Mouse (Mus musculus): Measurements from ENCODE around the gene Dhrs1. TPM values are rescaled to one million over a fixed set of nuclear protein-coding genes. Genes with fewer than 3 reads are reported as not detected.

Gene Dhrs1
- polyA plus RNA-seq, 1 experiment = 93.5 TPM

GRCm38 (mm10) chr14:55783958-55784235 lies 38.4 kb upstream of the Dhrs1 start, which contains the start of gene Adcy4:
Gene Adcy4 (minus strand): TSS chr14:55784095.
- H3K27me3 ChIP-seq (ENCODE audit: control insufficient read depth, insufficient read depth, low read length) = no peaks in the 10 kb centered on the region
- WGBS = 75% methylated on average over 13 of the region's 13 CpGs
- no peak within 1 kb of the TSS for H3K4me3 ChIP-seq (ENCODE audit: control insufficient read depth, insufficient read depth, low read length)
- peak; percentile 0 for DNase-seq
- no peaks in the 10 kb centered on the region for H3K36me3 ChIP-seq (ENCODE audit: control insufficient read depth, insufficient read depth, low read length)
- TF ChIP-seq CTCF (IDR thresholded peaks at IDR 0.05; ENCODE audit: borderline replicate concordance, control insufficient read depth, extremely low read depth, insufficient read depth, low read length, poor library complexity) (no peak), POLR2A (IDR thresholded peaks at IDR 0.05; ENCODE audit: control insufficient read depth, extremely low read depth, insufficient read depth, low read length, poor library complexity) (no peak)
- H3K4me1 ChIP-seq (replicated peaks; ENCODE audit: control insufficient read depth, insufficient read depth, low read length) = peaks cover 12% of the 10 kb centered on the region
- H3K27ac ChIP-seq (ENCODE audit: control insufficient read depth, insufficient read depth, low read length) = no peak within 1 kb of the TSS

- peak; percentile 0 for DNase-seq
- no peak overlapping the region for H3K27ac ChIP-seq (ENCODE audit: control insufficient read depth, insufficient read depth, low read length)
- WGBS = 72% methylated on average over 31 of the region's 31 CpGs
- TF ChIP-seq POLR2A (IDR thresholded peaks at IDR 0.05; ENCODE audit: control insufficient read depth, extremely low read depth, insufficient read depth, low read length, poor library complexity) (no peak), CTCF (IDR thresholded peaks at IDR 0.05; ENCODE audit: borderline replicate concordance, control insufficient read depth, extremely low read depth, insufficient read depth, low read length, poor library complexity) (no peak)
- H3K36me3 ChIP-seq (ENCODE audit: control insufficient read depth, insufficient read depth, low read length) = no peaks in the 10 kb centered on the region
- peaks cover 10% of the 10 kb centered on the region for H3K4me1 ChIP-seq (replicated peaks; ENCODE audit: control insufficient read depth, insufficient read depth, low read length)
- H3K27me3 ChIP-seq (ENCODE audit: control insufficient read depth, insufficient read depth, low read length) = no peaks in the 10 kb centered on the region
- H3K4me3 ChIP-seq (ENCODE audit: control insufficient read depth, insufficient read depth, low read length) = no peak overlapping the region
Measured at GRCm38 (mm10) chr14:55783171-55783957, 37.9 kb upstream of the Dhrs1 start.

GRCm38 (mm10) chr14:55782361-55782960 lies 37.0 kb upstream of the Dhrs1 start:
- Histone ChIP-seq H3K4me1 (replicated peaks; ENCODE audit: control insufficient read depth, insufficient read depth, low read length) (peaks cover 1% of the 10 kb centered on the region; the same call in 1 of the 2 replicates), H3K27ac (ENCODE audit: control insufficient read depth, insufficient read depth, low read length) (no peak overlapping the region), H3K4me3 (ENCODE audit: control insufficient read depth, insufficient read depth, low read length) (no peak overlapping the region), H3K27me3 (ENCODE audit: control insufficient read depth, insufficient read depth, low read length) (no peaks in the 10 kb centered on the region), H3K36me3 (ENCODE audit: control insufficient read depth, insufficient read depth, low read length) (no peaks in the 10 kb centered on the region)
- DNase-seq = no peak
- 84% methylated on average over 9 of the region's 9 CpGs for WGBS
- TF ChIP-seq CTCF (IDR thresholded peaks at IDR 0.05; ENCODE audit: borderline replicate concordance, control insufficient read depth, extremely low read depth, insufficient read depth, low read length, poor library complexity) = no peak
- TF ChIP-seq POLR2A (IDR thresholded peaks at IDR 0.05; ENCODE audit: control insufficient read depth, extremely low read depth, insufficient read depth, low read length, poor library complexity) = no peak

GRCm38 (mm10) chr14:55781310-55781709 lies 35.8 kb upstream of the Dhrs1 start:
- Histone ChIP-seq H3K4me1 (replicated peaks; ENCODE audit: control insufficient read depth, insufficient read depth, low read length) (no peaks in the 10 kb centered on the region), H3K36me3 (ENCODE audit: control insufficient read depth, insufficient read depth, low read length) (no peaks in the 10 kb centered on the region), H3K27ac (ENCODE audit: control insufficient read depth, insufficient read depth, low read length) (no peak overlapping the region), H3K4me3 (ENCODE audit: control insufficient read depth, insufficient read depth, low read length) (no peak overlapping the region), H3K27me3 (ENCODE audit: control insufficient read depth, insufficient read depth, low read length) (no peaks in the 10 kb centered on the region)
- TF ChIP-seq POLR2A (IDR thresholded peaks at IDR 0.05; ENCODE audit: control insufficient read depth, extremely low read depth, insufficient read depth, low read length, poor library complexity) (no peak), CTCF (IDR thresholded peaks at IDR 0.05; ENCODE audit: borderline replicate concordance, control insufficient read depth, extremely low read depth, insufficient read depth, low read length, poor library complexity) (peak; percentile 76; the same call in 1 of the 2 replicates)
- WGBS = 26% methylated on average over 14 of the region's 14 CpGs
- peak; percentile 46 for DNase-seq

- Histone ChIP-seq H3K4me3 (ENCODE audit: control insufficient read depth, insufficient read depth, low read length) (no peak overlapping the region), H3K27ac (ENCODE audit: control insufficient read depth, insufficient read depth, low read length) (no peak overlapping the region), H3K36me3 (ENCODE audit: control insufficient read depth, insufficient read depth, low read length) (no peaks in the 10 kb centered on the region), H3K4me1 (replicated peaks; ENCODE audit: control insufficient read depth, insufficient read depth, low read length) (no peaks in the 10 kb centered on the region), H3K27me3 (ENCODE audit: control insufficient read depth, insufficient read depth, low read length) (no peaks in the 10 kb centered on the region)
- no peak for TF ChIP-seq POLR2A (IDR thresholded peaks at IDR 0.05; ENCODE audit: control insufficient read depth, extremely low read depth, insufficient read depth, low read length, poor library complexity)
- no peak for TF ChIP-seq CTCF (IDR thresholded peaks at IDR 0.05; ENCODE audit: borderline replicate concordance, control insufficient read depth, extremely low read depth, insufficient read depth, low read length, poor library complexity)
- 87% methylated on average over 11 of the region's 11 CpGs for WGBS
- no peak for DNase-seq
Measured at GRCm38 (mm10) chr14:55780736-55781135, 35.2 kb upstream of the Dhrs1 start.

GRCm38 (mm10) chr14:55779656-55780055 lies 34.2 kb upstream of the Dhrs1 start:
- no peak overlapping the region for H3K4me3 ChIP-seq (ENCODE audit: control insufficient read depth, insufficient read depth, low read length)
- WGBS = 86% methylated on average over 16 of the region's 16 CpGs
- no peak overlapping the region for H3K27ac ChIP-seq (ENCODE audit: control insufficient read depth, insufficient read depth, low read length)
- no peaks in the 10 kb centered on the region for H3K4me1 ChIP-seq (replicated peaks; ENCODE audit: control insufficient read depth, insufficient read depth, low read length)
- TF ChIP-seq POLR2A (IDR thresholded peaks at IDR 0.05; ENCODE audit: control insufficient read depth, extremely low read depth, insufficient read depth, low read length, poor library complexity) (no peak), CTCF (IDR thresholded peaks at IDR 0.05; ENCODE audit: borderline replicate concordance, control insufficient read depth, extremely low read depth, insufficient read depth, low read length, poor library complexity) (no peak)
- H3K36me3 ChIP-seq (ENCODE audit: control insufficient read depth, insufficient read depth, low read length) = no peaks in the 10 kb centered on the region
- DNase-seq = peak; percentile 0
- no peaks in the 10 kb centered on the region for H3K27me3 ChIP-seq (ENCODE audit: control insufficient read depth, insufficient read depth, low read length)
